Mouse (Mus musculus): ENCODE results near the gene Madd. TPM values are rescaled to one million over a fixed set of nuclear protein-coding genes. Genes with fewer than 3 reads are reported as not detected.

Gene Madd
- 10 to 100 TPM; 17.0 to 22.5 TPM for total RNA-seq (2021)
- long read RNA-seq, experiment 1, partial matches to known transcripts: 2 of 11 reads
- long read RNA-seq, experiment 1, other reads (novel, unspliced or antisense): 9 of 11 reads
- long read RNA-seq, experiment 2, partial matches to known transcripts: 3 of 4 reads
- long read RNA-seq, experiment 2, other reads (novel, unspliced or antisense): 1 of 4 reads

GRCm38 (mm10) chr2:91183711-91184405 lies at the start of gene Madd:
Gene Madd, minus strand, starts transcription at chr2:91183837.
- DNase-seq: no peak

- no peak for DNase-seq
Measured at GRCm38 (mm10) chr2:91229735-91230134, 46.1 kb upstream of the Madd start.

DNA sequence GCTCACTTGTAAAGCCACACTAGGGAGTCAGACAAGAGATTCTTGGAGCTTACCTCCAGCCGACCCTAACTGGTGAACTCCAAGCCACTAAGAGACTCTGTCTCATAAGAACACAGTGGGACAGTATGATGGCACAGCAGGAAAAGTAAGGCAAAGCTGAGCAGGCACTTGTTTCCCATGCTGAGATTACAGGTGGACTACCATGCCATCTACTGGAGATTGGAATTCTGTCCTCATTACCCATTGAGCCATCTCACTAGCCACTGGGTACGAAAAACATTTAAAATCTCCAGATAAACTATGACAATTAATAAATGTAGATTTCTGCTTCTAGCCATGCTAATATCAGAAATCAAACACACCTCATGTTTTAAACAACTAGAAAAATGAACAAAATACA lies 40.0 kb upstream of the Madd start:
- no peak for DNase-seq

DNA sequence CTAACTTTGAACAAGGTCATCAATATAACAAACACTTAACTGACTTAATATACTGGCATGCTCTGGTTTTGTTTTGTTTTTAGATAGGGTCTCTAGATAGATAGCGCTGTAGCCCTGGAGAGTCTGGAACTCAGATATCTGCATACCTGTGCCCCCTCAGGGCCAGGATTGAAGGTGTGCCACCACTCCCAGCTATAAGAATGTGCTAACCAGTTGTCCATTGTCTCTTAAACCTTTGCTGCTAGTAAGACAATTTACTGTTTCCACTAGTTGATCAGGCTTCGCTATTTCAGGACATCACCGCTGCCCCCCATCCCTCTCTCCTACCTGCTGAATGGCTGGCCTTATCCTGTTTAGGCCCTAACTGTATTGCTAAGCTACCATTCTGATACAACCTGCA lies 36.9 kb upstream of the Madd start:
- no peak for DNase-seq

- peak; percentile 44 for DNase-seq
Measured at GRCm38 (mm10) chr2:91217032-91217431, 33.4 kb upstream of the Madd start.

DNA sequence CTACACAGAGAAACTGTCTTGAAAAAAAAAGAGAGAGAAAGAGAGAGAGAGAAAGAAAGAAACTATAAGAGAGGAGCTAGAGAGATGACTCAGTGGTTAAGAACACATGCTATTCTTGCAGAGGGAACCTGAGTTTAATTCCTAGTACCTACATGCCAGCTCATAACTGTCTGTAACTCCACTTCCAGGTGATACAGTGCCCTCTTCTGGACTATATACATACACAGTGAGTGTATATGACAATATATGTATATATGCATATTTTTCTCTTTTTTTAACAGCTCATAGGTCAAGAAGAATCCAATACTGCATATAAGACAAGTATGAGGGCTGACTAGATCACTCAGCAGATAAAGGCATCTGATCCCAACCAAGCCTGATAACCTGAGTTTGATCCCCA lies 29.7 kb upstream of the Madd start:
- no peak for DNase-seq

- no peak for DNase-seq
Measured at GRCm38 (mm10) chr2:91206254-91206775, 22.7 kb upstream of the Madd start.

DNA sequence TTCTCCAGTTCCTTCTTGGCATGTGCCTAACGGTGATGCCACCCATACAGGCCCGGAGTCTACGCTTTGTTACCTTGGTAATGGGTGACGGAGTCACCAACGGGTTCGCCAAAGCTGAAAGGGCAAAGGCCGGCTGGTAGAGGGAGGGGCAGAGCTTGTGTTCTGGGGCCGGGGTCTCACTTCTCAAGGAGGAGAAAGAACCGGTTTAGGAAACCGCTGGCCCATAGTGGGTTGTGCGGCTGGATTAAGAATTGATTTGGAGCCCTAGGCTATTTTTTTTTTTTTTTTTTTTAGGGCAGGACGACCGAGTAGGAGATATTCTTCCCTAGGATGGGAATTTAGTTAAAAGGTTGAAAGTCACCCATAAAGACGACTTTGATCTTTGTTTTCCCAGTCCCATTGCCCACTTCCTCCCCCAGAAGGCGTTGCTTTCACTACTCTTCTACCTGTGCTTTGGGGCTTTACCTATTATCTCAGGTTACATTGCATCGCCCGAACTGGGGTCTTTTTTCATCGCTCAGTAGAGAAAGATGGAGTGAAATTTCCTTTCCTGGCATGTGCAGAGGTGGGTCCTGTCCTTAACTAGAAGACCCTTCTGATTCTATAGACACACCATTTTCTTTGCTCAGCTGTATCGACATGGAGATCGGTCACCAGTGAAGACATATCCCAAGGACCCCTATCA lies 19.5 kb upstream of the Madd start:
- no peak for DNase-seq

DNA sequence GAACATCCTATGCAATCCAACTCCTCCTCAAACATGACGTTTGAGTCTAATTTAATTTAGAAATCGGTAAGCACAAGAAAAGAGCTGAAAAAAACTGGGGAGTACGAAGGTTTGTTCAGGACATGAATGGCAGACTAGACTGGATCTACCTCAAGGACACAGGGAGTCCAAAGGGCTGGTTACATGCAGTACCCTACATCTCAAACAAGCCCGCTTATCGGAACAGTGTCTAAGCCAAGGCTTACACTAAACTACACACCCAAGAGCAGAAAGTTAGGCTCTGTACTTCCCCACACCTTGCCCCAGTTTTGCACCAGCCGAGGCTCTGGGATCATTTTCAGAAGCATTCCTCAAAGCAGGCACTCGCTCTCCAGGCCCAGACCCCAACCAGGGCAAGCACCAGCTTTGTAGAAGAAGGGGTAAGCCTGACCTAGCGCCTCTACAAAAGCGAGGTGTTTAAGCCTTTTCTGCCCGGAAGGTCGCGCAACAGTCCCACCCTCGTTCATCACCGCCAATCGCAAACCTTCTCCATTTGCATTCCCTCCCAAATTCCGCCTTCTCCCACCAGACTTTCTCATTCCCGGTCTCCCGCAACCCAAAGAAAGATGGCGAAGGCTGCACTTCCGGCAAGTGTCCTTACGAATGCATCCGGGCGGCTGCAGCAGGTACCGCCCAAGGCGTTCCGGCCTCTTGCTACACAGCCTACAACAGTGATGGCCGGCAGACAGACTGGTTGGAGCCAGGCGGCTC lies 18.8 kb upstream of the Madd start, which contains the start of the genes Nr1h3 and Acp2:
Nr1h3 (minus strand) TSS at position 613 of the 750 bp plus-strand sequence.
Acp2 (plus strand) TSS at position 664 of the 750 bp plus-strand sequence.
- DNase-seq: peak; percentile 95

- DNase-seq: no peak
Measured at GRCm38 (mm10) chr2:91198888-91199287, 15.3 kb upstream of the Madd start.

DNA sequence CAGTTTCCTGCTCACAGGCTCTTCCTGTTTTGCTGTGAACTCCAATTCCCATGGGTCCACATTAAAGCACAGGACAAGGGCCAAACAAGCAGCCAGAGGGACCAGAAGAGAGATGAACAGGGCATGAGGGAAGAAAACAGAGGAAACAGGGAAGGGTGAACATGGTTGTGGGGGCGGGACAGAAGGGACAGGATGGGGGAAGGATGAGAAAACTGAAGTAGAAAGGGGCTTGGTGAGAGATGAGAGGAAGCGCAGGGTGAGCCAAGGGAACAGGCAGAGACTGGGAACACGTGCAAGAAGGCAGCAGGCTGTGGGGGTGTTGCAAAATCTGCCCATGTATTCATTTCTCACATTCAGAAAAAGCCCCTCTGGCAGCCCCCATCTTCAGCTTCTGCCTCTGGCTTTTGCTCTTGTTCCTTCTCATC lies 13.0 kb upstream of the Madd start:
- peak; percentile 20 for DNase-seq

- peak; percentile 90 for DNase-seq
Measured at GRCm38 (mm10) chr2:91194624-91195332, 11.1 kb upstream of the Madd start.

- DNase-seq: no peak
Measured at GRCm38 (mm10) chr2:91190501-91190900, 6.9 kb upstream of the Madd start.

DNA sequence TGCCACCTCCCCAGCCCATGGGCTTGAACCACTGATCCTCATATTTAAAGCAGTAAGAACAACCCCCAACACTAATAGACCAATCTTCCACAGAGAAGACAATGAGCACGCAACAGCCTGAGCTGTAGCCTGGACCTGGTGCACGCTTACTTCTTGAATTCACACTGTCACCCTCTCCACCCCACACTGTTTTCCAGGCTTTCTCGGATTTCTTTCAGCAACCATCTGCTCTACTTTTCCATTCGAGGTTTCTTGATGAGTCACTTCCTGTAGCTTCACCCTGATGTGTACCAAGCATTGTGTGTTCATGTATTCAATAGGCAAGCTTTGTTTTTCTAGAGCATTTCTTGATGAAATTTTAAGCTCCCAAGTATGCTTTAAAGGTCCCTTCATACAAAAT lies 3.8 kb upstream of the Madd start:
- DNase-seq: no peak

GRCm38 (mm10) chr2:91186208-91186607 lies 2.6 kb upstream of the Madd start:
- DNase-seq: no peak

GRCm38 (mm10) chr2:91183148-91183513 lies 506 bp downstream of the Madd start:
- peak; percentile 93 for DNase-seq

GRCm38 (mm10) chr2:91182405-91183147 lies 1.1 kb downstream of the Madd start:
- DNase-seq: peak; percentile 81

- peak; percentile 23 for DNase-seq
Measured at GRCm38 (mm10) chr2:91182016-91182404, 1.6 kb downstream of the Madd start.

DNA sequence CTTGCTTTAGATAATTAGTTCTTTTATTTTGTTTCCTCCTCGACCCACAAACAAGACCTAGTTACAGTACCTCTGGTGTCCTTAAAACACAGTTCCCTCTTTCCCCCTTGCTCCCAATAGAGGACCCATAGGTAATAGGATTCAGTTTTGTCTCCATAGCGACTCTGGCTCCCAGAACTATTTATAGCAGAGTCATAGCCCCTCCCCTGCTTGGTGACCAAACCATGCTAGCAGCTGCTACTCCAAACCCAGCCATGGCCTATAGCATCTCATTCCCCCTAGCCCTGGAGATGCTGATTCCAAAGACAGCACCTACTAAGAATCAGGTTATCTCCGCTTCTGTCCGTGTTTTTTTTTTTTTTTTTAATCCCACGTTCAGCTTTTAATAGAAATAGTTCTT lies 2.9 kb downstream of the Madd start:
- no peak for DNase-seq

DNA sequence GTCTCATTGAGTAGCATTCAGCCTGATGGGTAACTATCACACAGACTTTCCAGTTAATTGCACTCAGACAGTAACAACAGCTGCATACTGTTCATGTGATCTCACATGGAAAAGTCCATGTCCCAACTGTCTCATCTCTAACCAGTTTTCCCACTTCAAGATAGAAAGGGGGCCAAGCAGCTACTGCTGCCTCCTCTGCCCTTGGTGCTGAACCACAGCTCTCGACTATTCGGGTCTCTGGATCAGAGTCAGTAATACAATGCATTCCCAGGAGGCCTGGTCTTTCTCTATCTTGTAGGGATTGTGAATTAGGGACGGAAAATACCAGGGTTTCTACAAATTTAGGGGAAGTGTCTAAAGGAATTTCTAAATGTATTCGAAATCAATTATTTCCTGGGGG lies 3.8 kb downstream of the Madd start:
- DNase-seq: no peak

- DNase-seq: no peak
Measured at GRCm38 (mm10) chr2:91176234-91176633, 7.4 kb downstream of the Madd start.
